Mouse (Mus musculus): ENCODE data around the gene Mat2a. TPM values are rescaled to one million over a fixed set of nuclear protein-coding genes. Genes with fewer than 3 reads are reported as not detected.
A peak's percentile ranks its signal among the peaks of the same experiment; 100 is the strongest.

Mat2a gene
- polyA plus RNA-seq, 1 experiment from 2014 or later, result 435 TPM

GRCm38 (mm10) chr6:72405356-72405755 lies 34.0 kb downstream of the Mat2a start:
- Histone ChIP-seq H3K9me3 (no peaks in the 10 kb centered on the region), H3K27me3 (no peaks in the 10 kb centered on the region), H3K9ac (no peak overlapping the region), H3K4me3 (no peak overlapping the region), H3K4me1 (no peaks in the 10 kb centered on the region), H3K27ac (no peak overlapping the region), H3K4me2 (replicated peaks) (no peak overlapping the region), H3K36me3 (no peaks in the 10 kb centered on the region)
- ATAC-seq (ENCODE audit: low FRiP score, low read depth), result no peak
- WGBS, result 75% methylated on average over 7 of the region's 7 CpGs

- Histone ChIP-seq H3K36me3 (no peaks in the 10 kb centered on the region), H3K27me3 (no peaks in the 10 kb centered on the region), H3K9me3 (no peaks in the 10 kb centered on the region), H3K4me1 (no peaks in the 10 kb centered on the region), H3K4me2 (replicated peaks) (no peak overlapping the region), H3K27ac (no peak overlapping the region), H3K9ac (no peak overlapping the region), H3K4me3 (no peak overlapping the region)
- ATAC-seq (ENCODE audit: low FRiP score, low read depth), result no peak
- WGBS, result 17% methylated on average over 7 of the region's 7 CpGs
These were observed 37.5 kb downstream of the Mat2a start for GRCm38 (mm10) chr6:72401875-72402274.

- WGBS, result 50% methylated on average over 2 of the region's 2 CpGs
- Histone ChIP-seq H3K4me2 (replicated peaks) (no peak overlapping the region), H3K9me3 (no peaks in the 10 kb centered on the region), H3K4me1 (no peaks in the 10 kb centered on the region), H3K9ac (no peak overlapping the region), H3K27ac (no peak overlapping the region), H3K27me3 (no peaks in the 10 kb centered on the region), H3K36me3 (no peaks in the 10 kb centered on the region), H3K4me3 (no peak overlapping the region)
- ATAC-seq (ENCODE audit: low FRiP score, low read depth), result no peak
These were observed 39.4 kb downstream of the Mat2a start for GRCm38 (mm10) chr6:72399967-72400366.

GRCm38 (mm10) chr6:72396837-72397251 lies 42.5 kb downstream of the Mat2a start:
- H3K27me3 ChIP-seq, result no peaks in the 10 kb centered on the region
- no peak for ATAC-seq (ENCODE audit: low FRiP score, low read depth)
- no peaks in the 10 kb centered on the region for H3K9me3 ChIP-seq
- no peak overlapping the region for H3K9ac ChIP-seq
- no peaks in the 10 kb centered on the region for H3K36me3 ChIP-seq
- H3K27ac ChIP-seq, result no peak overlapping the region
- H3K4me1 ChIP-seq, result no peaks in the 10 kb centered on the region
- H3K4me3 ChIP-seq, result no peak overlapping the region
- no peak overlapping the region for H3K4me2 ChIP-seq (replicated peaks)
- WGBS, result 81% methylated on average over 10 of the region's 10 CpGs

- Histone ChIP-seq H3K4me2 (replicated peaks) (no peak overlapping the region), H3K9me3 (no peaks in the 10 kb centered on the region), H3K4me1 (peaks cover 30% of the 10 kb centered on the region), H3K27me3 (no peaks in the 10 kb centered on the region), H3K4me3 (no peak overlapping the region), H3K36me3 (no peaks in the 10 kb centered on the region), H3K9ac (no peak overlapping the region), H3K27ac (no peak overlapping the region)
- ATAC-seq (ENCODE audit: low FRiP score, low read depth), result no peak
- 94% methylated on average over 5 of the region's 5 CpGs for WGBS
These were observed 47.0 kb downstream of the Mat2a start for GRCm38 (mm10) chr6:72392341-72392740.

- Histone ChIP-seq H3K4me2 (replicated peaks) (peak overlapping the region; percentile 77), H3K9ac (peak overlapping the region; percentile 77), H3K27me3 (no peaks in the 10 kb centered on the region), H3K27ac (peak overlapping the region; percentile 93), H3K36me3 (peaks cover 10% of the 10 kb centered on the region), H3K4me3 (peak overlapping the region; percentile 54), H3K4me1 (peaks cover 30% of the 10 kb centered on the region), H3K9me3 (no peaks in the 10 kb centered on the region)
- ATAC-seq (ENCODE audit: low FRiP score, low read depth), result no peak
- whole genome bisulfite sequencing, result 21% methylated on average over 12 of the region's 12 CpGs
These were observed 48.4 kb downstream of the Mat2a start for GRCm38 (mm10) chr6:72390795-72391521.

- ATAC-seq (ENCODE audit: low FRiP score, low read depth), result peak; percentile 67
- H3K9ac ChIP-seq, result peak within 1 kb of the TSS; percentile 77
- no peaks in the 10 kb centered on the region for H3K27me3 ChIP-seq
- H3K27ac ChIP-seq, result peak within 1 kb of the TSS; percentile 93
- peaks cover 17% of the 10 kb centered on the region for H3K36me3 ChIP-seq
- peak within 1 kb of the TSS; percentile 77 for H3K4me2 ChIP-seq (replicated peaks)
- peak within 1 kb of the TSS; percentile 54 for H3K4me3 ChIP-seq
- WGBS, result under 1% methylated on average over 33 of the region's 33 CpGs
- H3K4me1 ChIP-seq, result peaks cover 30% of the 10 kb centered on the region
- no peaks in the 10 kb centered on the region for H3K9me3 ChIP-seq
These were observed 49.2 kb downstream of the Mat2a start, which contains the start of gene Vamp8 for GRCm38 (mm10) chr6:72389941-72390771. TSS of gene Vamp8 (minus strand) at chr6:72390703.

GRCm38 (mm10) chr6:72389471-72389940 lies 49.9 kb downstream of the Mat2a start:
- Histone ChIP-seq H3K4me3 (peak overlapping the region; percentile 54), H3K27me3 (no peaks in the 10 kb centered on the region), H3K9ac (peak overlapping the region; percentile 77), H3K4me1 (peaks cover 30% of the 10 kb centered on the region), H3K36me3 (peaks cover 24% of the 10 kb centered on the region), H3K4me2 (replicated peaks) (peak overlapping the region; percentile 77), H3K9me3 (no peaks in the 10 kb centered on the region), H3K27ac (peak overlapping the region; percentile 93)
- WGBS, result 13% methylated on average over 13 of the region's 13 CpGs
- ATAC-seq (ENCODE audit: low FRiP score, low read depth), result 0 out of 2 replicates have a peak, but pooled peaks have one; percentile 26

GRCm38 (mm10) chr6:72388791-72389329 lies 50.5 kb downstream of the Mat2a start:
- WGBS, result 42% methylated on average over 6 of the region's 6 CpGs
- Histone ChIP-seq H3K9ac (peak overlapping the region; percentile 77), H3K4me2 (replicated peaks) (peak overlapping the region; percentile 77)

GRCm38 (mm10) chr6:72388266-72388665 lies 51.1 kb downstream of the Mat2a start:
- H3K9me3 ChIP-seq, result no peaks in the 10 kb centered on the region
- H3K36me3 ChIP-seq, result peaks cover 31% of the 10 kb centered on the region
- H3K27me3 ChIP-seq, result no peaks in the 10 kb centered on the region
- H3K9ac ChIP-seq, result no peak overlapping the region
- peaks cover 30% of the 10 kb centered on the region for H3K4me1 ChIP-seq
- no peak for ATAC-seq (ENCODE audit: low FRiP score, low read depth)
- H3K4me2 ChIP-seq (replicated peaks), result peak overlapping the region; percentile 77
- 40% methylated on average over 10 of the region's 10 CpGs for WGBS
- H3K4me3 ChIP-seq, result peak overlapping the region; percentile 54; the same call in 1 of the 2 replicates
- no peak overlapping the region for H3K27ac ChIP-seq

More at GRCm38 (mm10) chr6:72388791-72389329, 50.5 kb downstream of the Mat2a start:
- H3K27ac ChIP-seq, result no peak overlapping the region; the same call in 1 of the 2 replicates
- peak overlapping the region; percentile 54 for H3K4me3 ChIP-seq
- peaks cover 30% of the 10 kb centered on the region for H3K4me1 ChIP-seq
- no peak for ATAC-seq (ENCODE audit: low FRiP score, low read depth)
- H3K36me3 ChIP-seq, result peaks cover 30% of the 10 kb centered on the region
- no peaks in the 10 kb centered on the region for H3K27me3 ChIP-seq
- no peaks in the 10 kb centered on the region for H3K9me3 ChIP-seq

GRCm38 (mm10) chr6:72387816-72388215 lies 51.5 kb downstream of the Mat2a start:
- H3K4me3 ChIP-seq, result no peak overlapping the region
- H3K27me3 ChIP-seq, result no peaks in the 10 kb centered on the region
- H3K27ac ChIP-seq, result no peak overlapping the region
- peaks cover 30% of the 10 kb centered on the region for H3K4me1 ChIP-seq
- H3K9me3 ChIP-seq, result no peaks in the 10 kb centered on the region
- no peak overlapping the region for H3K9ac ChIP-seq
- H3K36me3 ChIP-seq, result peaks cover 31% of the 10 kb centered on the region
- 53% methylated on average over 3 of the region's 3 CpGs for WGBS
- peak overlapping the region; percentile 77 for H3K4me2 ChIP-seq (replicated peaks)
- no peak for ATAC-seq (ENCODE audit: low FRiP score, low read depth)

GRCm38 (mm10) chr6:72386561-72386960 lies 52.8 kb downstream of the Mat2a start:
- Histone ChIP-seq H3K27ac (no peak overlapping the region), H3K27me3 (no peaks in the 10 kb centered on the region), H3K9me3 (no peaks in the 10 kb centered on the region), H3K36me3 (peaks cover 31% of the 10 kb centered on the region), H3K4me3 (no peak overlapping the region), H3K9ac (no peak overlapping the region), H3K4me2 (replicated peaks) (no peak overlapping the region), H3K4me1 (peaks cover 30% of the 10 kb centered on the region)
- no peak for ATAC-seq (ENCODE audit: low FRiP score, low read depth)
- WGBS, result 86% methylated on average over 2 of the region's 2 CpGs

All from limb, embryonic 13.5 days (tissue).